Mouse (Mus musculus) midbrain, embryonic 10.5 days (tissue): ENCODE results near the gene Hspa13. TPM values are rescaled to one million over a fixed set of nuclear protein-coding genes. Genes with fewer than 3 reads are reported as not detected.

Experiments used
- DNase-seq: peaks from one replicate; pipeline ENCODE4 v3.0.0-alpha.2; 2017; ENCODE audit warnings: low spot score
- H3K27ac ChIP-seq: fragments of 300-500 bp; sonication (generic); replicated peaks from 2 replicates; pipeline ENCODE4 v1.5.1; 2016; ENCODE audit warnings: mild to moderate bottlenecking
- H3K27me3 ChIP-seq: fragments of 300-500 bp; sonication (generic); 2 replicates; pipeline ENCODE4 v1.6.1; 2016; ENCODE audit warnings: low read depth, mild to moderate bottlenecking; ENCODE audit not compliant: poor library complexity, severe bottlenecking
- H3K36me3 ChIP-seq: fragments of 300-500 bp; sonication (generic); 2 replicates; pipeline ENCODE4 v1.6.1; 2016; ENCODE audit warnings: mild to moderate bottlenecking, moderate library complexity
- H3K4me1 ChIP-seq: fragments of 300-500 bp; sonication (generic); 2 replicates; pipeline ENCODE4 v1.6.1; 2016
- H3K4me3 ChIP-seq: fragments of 300-500 bp; sonication (generic); 2 replicates; pipeline ENCODE4 v1.5.1; 2016; ENCODE audit warnings: mild to moderate bottlenecking, moderate library complexity
- H3K9me3 ChIP-seq: fragments of 300-500 bp; sonication (generic); replicated peaks from 2 replicates; pipeline ENCODE4 v1.6.1; 2016; ENCODE audit warnings: mild to moderate bottlenecking
- WGBS: fragments of 180-500 bp; shearing (Covaris S2); methylation state at CpG from one replicate; pipeline ENCODE4 v1.1.7; 2016; 5-methylcytosine and 5-hydroxymethylcytosine counted together
- polyA plus RNA-seq: library from polyadenylated mRNA; unstranded; fragments of >200 nt; fragmentation: Nextera tagmentation; extraction: Ambion mirVana; gene quantifications from 2 replicates; pipeline ENCODE4 v1.2.1, GENCODE M21; 2016

Hspa13 gene
- 29.4 and 31.8 TPM in 2 replicates for polyA plus RNA-seq

DNA sequence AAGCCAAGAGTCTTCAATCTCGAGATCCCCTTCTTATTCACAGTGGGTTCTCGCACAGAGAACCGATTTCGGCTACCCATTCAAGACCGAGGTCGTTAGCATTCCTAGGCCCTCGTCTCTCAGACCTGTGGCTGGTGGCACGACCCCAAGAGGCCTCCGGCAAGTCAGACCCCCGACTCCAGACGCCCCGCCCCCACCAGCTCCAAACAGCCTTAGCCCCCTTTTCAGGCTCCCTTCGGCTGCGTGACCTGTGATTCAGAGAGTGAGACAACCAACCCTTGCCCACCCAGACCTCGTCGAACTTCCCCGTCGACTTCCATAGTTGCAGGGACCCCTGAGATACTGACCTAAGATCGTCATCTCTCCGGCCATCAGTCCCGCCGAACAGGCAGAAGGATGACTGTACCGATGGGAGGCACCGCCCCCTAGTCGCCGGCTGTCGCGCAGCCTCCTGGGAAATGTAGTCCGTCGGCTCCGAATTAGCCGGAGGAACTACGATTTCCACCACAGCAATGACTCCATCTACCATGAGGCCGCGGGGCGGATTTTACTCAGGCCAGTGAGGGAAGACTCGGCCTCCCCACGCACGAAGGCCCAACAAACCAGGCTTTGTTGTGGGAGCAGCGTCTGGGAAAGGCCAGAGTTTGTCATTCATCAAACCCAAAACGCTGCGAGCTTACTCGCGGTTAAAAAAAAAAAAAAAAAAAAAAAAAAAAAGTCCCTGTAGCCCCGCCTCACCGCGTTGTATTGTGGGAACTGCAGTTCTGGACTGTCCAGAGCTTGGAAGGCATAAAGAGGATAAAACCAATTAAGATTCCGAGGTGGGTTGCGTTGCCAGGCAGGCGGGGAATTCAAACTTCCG lies at the start of gene Hspa13:
Gene Hspa13 (minus strand): TSS at position 717 of the 862 bp plus-strand sequence.
- under 1% methylated on average over 51 of the region's 51 CpGs for WGBS
- no peaks in the 10 kb centered on the region for H3K27me3 ChIP-seq
- H3K4me3 ChIP-seq, result peak within 1 kb of the TSS; percentile 77
- peak; percentile 95 for DNase-seq
- peaks cover 33% of the 10 kb centered on the region for H3K36me3 ChIP-seq
- H3K9me3 ChIP-seq, result no peaks in the 10 kb centered on the region
- peaks cover 18% of the 10 kb centered on the region for H3K4me1 ChIP-seq
- H3K27ac ChIP-seq, result peak within 1 kb of the TSS; percentile 91

DNA sequence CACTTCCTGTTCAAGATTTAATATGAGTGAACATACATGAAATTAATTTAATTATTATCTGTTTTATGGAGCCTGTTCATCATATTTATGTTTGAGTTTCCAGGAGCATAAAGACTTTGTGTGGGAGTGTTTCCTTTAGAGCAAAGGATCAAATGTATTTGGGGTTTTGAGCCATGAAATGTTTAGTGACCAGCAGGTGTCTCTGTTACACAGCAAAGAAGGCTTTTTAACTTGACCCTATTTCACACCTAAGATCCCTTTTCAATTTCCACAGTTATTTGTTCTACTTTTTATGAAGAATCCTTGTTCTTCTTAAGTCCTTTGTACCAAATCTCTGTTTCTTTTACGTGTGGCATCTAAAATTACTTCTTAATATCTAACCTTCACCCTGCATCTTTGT lies 12.4 kb upstream of the Hspa13 start:
- no peak overlapping the region for H3K4me3 ChIP-seq
- no peaks in the 10 kb centered on the region for H3K27me3 ChIP-seq
- WGBS, result 62% methylated on average over 1 of the region's 1 CpGs
- H3K27ac ChIP-seq, result no peak overlapping the region
- H3K4me1 ChIP-seq, result no peaks in the 10 kb centered on the region
- no peak for DNase-seq
- H3K9me3 ChIP-seq, result no peaks in the 10 kb centered on the region
- no peaks in the 10 kb centered on the region for H3K36me3 ChIP-seq

DNA sequence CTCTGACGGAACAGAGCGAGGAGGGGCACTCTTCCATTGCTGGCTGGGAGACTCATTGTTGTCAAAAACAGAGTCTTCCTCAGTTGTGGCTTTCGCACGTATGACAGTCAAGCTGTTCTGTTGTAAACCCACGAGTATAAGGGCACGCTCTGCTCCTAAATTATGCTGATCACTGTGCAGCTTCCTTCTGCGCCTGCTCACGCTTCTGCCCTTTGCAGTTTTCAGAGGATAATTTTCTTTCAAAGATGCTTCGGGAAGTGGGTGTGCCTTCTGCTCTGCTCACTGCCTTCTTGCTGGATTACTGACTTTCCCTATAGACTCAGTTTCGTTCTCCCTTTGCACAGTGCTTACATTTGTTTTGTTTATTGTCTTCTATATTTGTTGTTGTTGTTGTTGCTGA lies 6.3 kb upstream of the Hspa13 start:
- Histone ChIP-seq H3K27ac (no peak overlapping the region), H3K4me1 (no peaks in the 10 kb centered on the region), H3K9me3 (no peaks in the 10 kb centered on the region), H3K4me3 (no peak overlapping the region), H3K36me3 (no peaks in the 10 kb centered on the region), H3K27me3 (no peaks in the 10 kb centered on the region)
- WGBS, result 87% methylated on average over 10 of the region's 10 CpGs
- DNase-seq, result no peak

DNA sequence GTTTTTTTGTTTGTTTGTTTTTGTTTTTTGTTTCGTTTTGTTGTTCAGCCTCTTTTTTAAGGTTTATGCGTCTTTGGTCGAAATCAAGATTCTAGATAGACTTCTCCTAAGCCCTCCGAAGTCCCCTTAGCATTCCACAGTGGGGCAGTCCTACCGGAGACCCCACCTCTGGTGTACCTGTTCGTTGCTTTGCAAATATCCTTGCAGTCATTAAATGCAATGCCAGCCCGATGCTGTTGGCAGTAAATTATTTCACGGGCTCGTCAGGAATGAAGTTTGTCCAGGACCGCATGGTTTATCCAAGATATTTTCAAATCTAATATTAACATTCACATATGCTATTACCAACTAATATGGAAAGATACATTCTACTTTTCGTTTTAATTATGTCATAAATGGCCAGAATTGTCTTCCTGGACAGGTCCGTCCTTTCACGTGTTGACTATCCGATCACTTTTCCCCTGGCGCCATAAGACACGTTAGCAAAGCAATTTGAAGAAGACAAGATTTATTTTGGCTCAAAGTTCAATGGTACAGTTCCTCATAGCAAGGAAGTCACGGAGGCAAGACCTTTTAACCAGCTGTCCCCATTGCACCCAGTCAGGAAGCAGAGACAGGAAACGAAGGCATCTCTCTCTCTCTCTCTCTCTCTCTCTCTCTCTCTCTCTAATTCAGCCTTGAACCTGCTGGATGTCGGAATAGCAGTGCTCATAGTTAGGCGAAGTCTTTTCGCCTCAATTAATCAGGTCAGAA lies 522 bp upstream of the Hspa13 start:
- Histone ChIP-seq H3K36me3 (peaks cover 27% of the 10 kb centered on the region), H3K4me1 (peaks cover 18% of the 10 kb centered on the region), H3K9me3 (no peaks in the 10 kb centered on the region), H3K4me3 (peak overlapping the region; percentile 77), H3K27me3 (no peaks in the 10 kb centered on the region), H3K27ac (peak overlapping the region; percentile 91)
- WGBS, result 24% methylated on average over 21 of the region's 21 CpGs
- DNase-seq, result no peak

DNA sequence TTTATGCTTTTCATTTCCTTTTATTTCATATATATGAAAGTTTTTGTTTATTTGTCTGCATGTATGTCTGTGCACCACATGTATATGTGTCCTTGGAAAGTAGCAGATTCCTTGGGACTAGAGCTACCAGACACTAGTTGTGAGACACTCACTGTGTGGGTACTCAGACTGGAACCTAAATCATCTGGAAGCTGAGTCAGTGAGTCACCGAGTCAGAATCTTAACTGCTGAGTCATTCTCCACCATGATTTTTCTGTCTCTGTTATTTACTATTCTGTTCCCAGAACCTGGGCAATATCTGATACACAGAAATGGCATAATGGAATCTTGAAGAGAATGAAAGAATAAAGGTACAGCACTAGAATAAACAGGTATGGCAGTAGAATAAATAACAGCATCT lies 14.0 kb downstream of the Hspa13 start:
- Histone ChIP-seq H3K27me3 (no peaks in the 10 kb centered on the region), H3K4me1 (no peaks in the 10 kb centered on the region), H3K27ac (no peak overlapping the region), H3K36me3 (peaks cover 36% of the 10 kb centered on the region), H3K4me3 (no peak overlapping the region), H3K9me3 (no peaks in the 10 kb centered on the region)
- 86% methylated on average over 1 of the region's 1 CpGs for WGBS
- DNase-seq, result no peak

DNA sequence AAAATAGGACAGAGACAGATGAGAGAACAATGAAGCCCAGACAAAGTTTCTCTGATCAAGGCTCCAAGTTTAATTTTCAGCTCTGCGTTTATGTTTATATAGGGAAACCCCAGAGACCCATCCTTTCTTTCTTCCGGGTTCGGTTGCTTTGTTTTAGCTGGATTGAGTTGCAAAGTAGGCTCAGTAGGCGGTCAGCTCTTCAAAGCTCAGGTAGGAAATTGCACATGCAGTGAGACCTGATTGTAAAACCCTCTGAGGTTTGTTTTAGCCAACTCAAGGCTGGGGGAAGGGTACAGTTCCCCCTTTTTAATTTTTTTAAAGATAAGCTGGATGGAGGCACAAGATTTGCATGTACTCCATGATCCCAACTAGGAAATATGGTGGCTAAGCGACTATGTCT lies 16.8 kb downstream of the Hspa13 start:
- peaks cover 11% of the 10 kb centered on the region for H3K36me3 ChIP-seq
- H3K27ac ChIP-seq, result no peak overlapping the region
- H3K9me3 ChIP-seq, result no peaks in the 10 kb centered on the region
- H3K27me3 ChIP-seq, result no peaks in the 10 kb centered on the region
- H3K4me1 ChIP-seq, result no peaks in the 10 kb centered on the region
- DNase-seq, result no peak
- 54% methylated on average over 5 of the region's 5 CpGs for WGBS
- H3K4me3 ChIP-seq, result no peak overlapping the region

DNA sequence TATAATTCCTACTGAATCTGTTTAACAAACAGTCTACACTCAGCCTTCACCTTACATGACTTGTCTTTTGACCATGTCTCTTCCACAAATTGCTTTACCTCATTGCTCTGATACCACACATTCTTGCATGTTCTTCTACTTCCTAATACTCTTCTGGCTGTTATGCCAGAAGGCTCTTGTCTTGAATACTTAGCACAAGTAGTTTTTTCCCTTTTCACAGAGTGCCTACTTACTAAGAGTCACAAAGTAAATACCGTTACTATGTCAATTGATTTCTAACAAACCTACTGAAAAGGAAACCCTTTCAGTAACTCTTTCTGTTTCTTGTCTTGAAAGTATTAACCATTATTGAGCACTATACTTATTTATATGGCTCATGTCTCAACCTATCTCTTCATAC lies 18.0 kb downstream of the Hspa13 start:
- WGBS, result 96% methylated on average over 1 of the region's 1 CpGs
- Histone ChIP-seq H3K9me3 (no peaks in the 10 kb centered on the region), H3K4me1 (no peaks in the 10 kb centered on the region), H3K27ac (no peak overlapping the region), H3K27me3 (no peaks in the 10 kb centered on the region), H3K4me3 (no peak overlapping the region), H3K36me3 (no peaks in the 10 kb centered on the region)
- no peak for DNase-seq

DNA sequence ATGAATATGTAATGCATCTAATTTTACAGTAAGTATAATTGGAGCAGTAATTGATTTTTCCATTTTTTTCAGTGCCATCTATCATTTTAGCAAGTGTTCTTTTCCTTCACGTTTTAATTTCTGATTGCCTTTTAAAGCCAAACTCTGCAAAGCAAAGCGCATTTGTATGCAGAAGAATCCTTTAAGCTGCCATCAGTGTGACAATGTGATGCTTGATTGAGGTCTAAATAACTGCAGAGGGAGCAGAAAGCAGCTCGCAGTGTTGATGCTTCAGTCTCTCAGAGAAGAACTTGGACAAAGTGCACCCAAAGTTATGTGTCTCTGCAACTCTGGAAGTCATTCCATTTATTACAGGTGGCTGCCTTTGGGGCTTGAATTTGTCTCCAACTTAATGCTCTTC lies 22.9 kb downstream of the Hspa13 start:
- WGBS, result 69% methylated on average over 3 of the region's 3 CpGs
- H3K4me1 ChIP-seq, result no peaks in the 10 kb centered on the region
- no peaks in the 10 kb centered on the region for H3K36me3 ChIP-seq

DNA sequence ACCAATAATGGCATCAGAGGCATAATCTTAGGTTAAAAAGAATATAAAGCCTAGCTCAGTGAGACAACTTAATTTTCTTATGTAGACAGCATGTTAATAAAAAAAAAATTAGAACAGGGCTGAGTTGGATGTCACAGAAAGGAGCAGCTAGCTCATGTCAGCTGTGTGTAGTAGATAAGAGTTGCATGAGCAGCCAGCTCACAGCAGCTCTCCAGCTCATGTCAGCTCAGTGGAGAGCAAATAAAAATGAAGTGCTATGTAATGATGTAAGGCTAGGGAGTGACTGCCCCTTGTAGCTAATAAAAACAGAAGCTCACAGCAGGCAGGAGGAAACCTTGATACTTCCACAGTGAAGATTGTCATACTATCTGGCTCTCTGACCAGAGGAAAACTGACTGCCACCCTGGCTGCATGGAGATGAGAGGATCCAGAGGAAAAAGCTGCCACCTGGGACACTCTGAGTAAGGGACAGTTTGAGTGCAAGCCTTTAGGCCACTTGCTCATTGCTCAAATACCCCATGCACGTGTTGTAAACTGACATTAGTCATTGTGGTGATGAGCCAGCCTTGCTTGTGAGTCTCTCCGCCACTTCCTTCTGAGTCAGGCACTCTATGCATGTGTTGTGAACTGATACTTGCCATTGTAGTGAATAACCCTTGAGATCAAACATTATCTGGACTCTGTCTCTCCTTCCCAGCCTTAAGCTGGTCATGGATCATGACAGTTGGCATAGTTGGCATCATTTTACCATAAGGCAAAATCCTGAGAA lies 49.3 kb downstream of the Hspa13 start:
- Histone ChIP-seq H3K9me3 (no peaks in the 10 kb centered on the region), H3K27ac (no peak overlapping the region), H3K27me3 (no peaks in the 10 kb centered on the region), H3K4me1 (no peaks in the 10 kb centered on the region), H3K4me3 (no peak overlapping the region), H3K36me3 (no peaks in the 10 kb centered on the region)
- 73% methylated on average over 2 of the region's 2 CpGs for WGBS
- DNase-seq, result no peak

More for the DNA sequence above, 22.9 kb downstream of the Hspa13 start:
- no peaks in the 10 kb centered on the region for H3K9me3 ChIP-seq
- H3K27me3 ChIP-seq, result no peaks in the 10 kb centered on the region
- H3K4me3 ChIP-seq, result no peak overlapping the region
- DNase-seq, result no peak
- no peak overlapping the region for H3K27ac ChIP-seq

DNA sequence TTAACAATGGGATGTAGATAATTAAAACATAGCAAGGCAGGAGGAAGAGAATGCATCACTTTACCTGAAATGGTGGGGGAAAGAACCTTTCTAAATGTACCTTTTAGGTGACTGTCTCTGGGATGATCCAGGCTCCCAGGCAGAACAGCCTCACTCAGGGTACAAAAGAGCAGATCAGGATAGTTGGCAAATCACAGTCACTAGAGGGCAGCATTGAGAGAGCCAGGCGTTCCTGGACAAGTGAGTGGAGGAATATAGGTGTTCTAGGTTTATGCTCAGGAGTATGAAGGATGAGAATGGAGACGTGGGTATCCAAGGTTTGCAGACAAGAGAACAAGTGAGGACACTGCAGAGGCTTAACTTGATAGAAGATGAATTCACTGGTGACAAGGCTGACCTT lies 70.7 kb downstream of the Hspa13 start:
- Histone ChIP-seq H3K27ac (no peak overlapping the region), H3K4me1 (no peaks in the 10 kb centered on the region), H3K27me3 (no peaks in the 10 kb centered on the region), H3K36me3 (no peaks in the 10 kb centered on the region), H3K9me3 (no peaks in the 10 kb centered on the region), H3K4me3 (no peak overlapping the region)
- WGBS, result 21% methylated on average over 2 of the region's 2 CpGs
- DNase-seq, result peak; percentile 25
